Mouse (Mus musculus) liver (tissue): Measurements from ENCODE around the gene Zpbp.
A peak's percentile ranks its signal among the peaks of the same experiment; 100 is the strongest.

Experiments
- DNase-seq: peaks from one replicate; pipeline ENCODE4 v3.0.0-alpha.2; 2020; ENCODE audit warnings: mixed read lengths

Gene Zpbp

GRCm38 (mm10) chr11:11461635-11462560, at the start of gene Zpbp, which contains the start of gene Spata48:
Gene Zpbp (minus strand): TSS chr11:11462408.
Gene Spata48 (plus strand): TSS chr11:11462094.
- DNase-seq: peak; percentile 93

GRCm38 (mm10) chr11:11509413-11509812, 47.2 kb upstream of the Zpbp start:
- DNase-seq: no peak

- no peak for DNase-seq
Observed at GRCm38 (mm10) chr11:11506187-11506586, 44.0 kb upstream of the Zpbp start.

GRCm38 (mm10) chr11:11499944-11500343, 37.7 kb upstream of the Zpbp start:
- DNase-seq: peak; percentile 43

- DNase-seq: no peak
Observed at GRCm38 (mm10) chr11:11495697-11496096, 33.5 kb upstream of the Zpbp start.

GRCm38 (mm10) chr11:11492044-11492443, 29.8 kb upstream of the Zpbp start:
- no peak for DNase-seq

- peak; percentile 7 for DNase-seq
Observed at GRCm38 (mm10) chr11:11484378-11484777, 22.2 kb upstream of the Zpbp start.

GRCm38 (mm10) chr11:11468924-11469323, 6.7 kb upstream of the Zpbp start:
- DNase-seq: no peak

GRCm38 (mm10) chr11:11462561-11462890, 318 bp upstream of the Zpbp start:
- no peak for DNase-seq

GRCm38 (mm10) chr11:11455037-11455436, 7.2 kb downstream of the Zpbp start:
- DNase-seq: no peak

GRCm38 (mm10) chr11:11417356-11417755, 44.9 kb downstream of the Zpbp start:
- no peak for DNase-seq

GRCm38 (mm10) chr11:11414188-11414587, 48.0 kb downstream of the Zpbp start:
- no peak for DNase-seq

GRCm38 (mm10) chr11:11394686-11395085, 67.5 kb downstream of the Zpbp start:
- DNase-seq: no peak

- no peak for DNase-seq
Observed at GRCm38 (mm10) chr11:11393164-11393563, 69.0 kb downstream of the Zpbp start.

GRCm38 (mm10) chr11:11371305-11371704, 90.9 kb downstream of the Zpbp start:
- no peak for DNase-seq

GRCm38 (mm10) chr11:11283512-11283911, 178.7 kb downstream of the Zpbp start:
- DNase-seq: no peak

- DNase-seq: no peak
Observed at GRCm38 (mm10) chr11:11280128-11280527, 182.1 kb downstream of the Zpbp start.

GRCm38 (mm10) chr11:11257348-11257747, 204.9 kb downstream of the Zpbp start:
- DNase-seq: no peak

GRCm38 (mm10) chr11:11242694-11243377, 219.4 kb downstream of the Zpbp start:
- no peak for DNase-seq

GRCm38 (mm10) chr11:11239346-11239745, 222.9 kb downstream of the Zpbp start:
- peak; percentile 4 for DNase-seq
